Mouse (Mus musculus) cerebellum, adult 8-10 months (tissue): ENCODE results near the gene Vps35l.

Experiments
- DNase-seq: peaks from one replicate; pipeline ENCODE4 v3.0.0; 2022

Vps35l gene

GRCm38 (mm10) chr7:118824451-118824850, 84.4 kb downstream of the Vps35l start:
- DNase-seq: no peak

DNA sequence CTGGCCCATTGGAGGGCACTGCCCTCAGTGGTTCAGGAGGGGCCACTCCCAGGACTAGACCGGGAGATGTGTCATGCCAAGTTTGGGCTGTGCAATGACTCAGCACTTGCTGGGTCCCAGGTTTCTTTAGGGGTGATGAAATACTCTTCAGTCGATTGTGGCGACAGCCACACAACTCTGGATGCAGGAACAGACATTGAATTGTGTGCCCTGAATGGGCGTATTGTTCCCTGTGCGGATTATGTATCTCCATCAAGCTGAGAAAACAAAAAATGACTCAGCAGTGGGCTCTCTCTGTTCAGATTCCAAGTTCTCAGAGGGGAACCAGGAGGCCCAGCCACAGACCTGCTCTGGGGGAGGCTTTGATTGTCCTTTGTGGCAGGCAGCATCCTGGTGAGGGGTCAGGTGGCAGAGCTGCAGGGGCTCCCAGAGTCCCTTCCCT, 88.0 kb downstream of the Vps35l start:
- DNase-seq: no peak

- no peak for DNase-seq
These were observed 97.9 kb downstream of the Vps35l start for GRCm38 (mm10) chr7:118837901-118838300.

GRCm38 (mm10) chr7:118841030-118841745, 101.2 kb downstream of the Vps35l start:
- DNase-seq: peak; percentile 52

DNA sequence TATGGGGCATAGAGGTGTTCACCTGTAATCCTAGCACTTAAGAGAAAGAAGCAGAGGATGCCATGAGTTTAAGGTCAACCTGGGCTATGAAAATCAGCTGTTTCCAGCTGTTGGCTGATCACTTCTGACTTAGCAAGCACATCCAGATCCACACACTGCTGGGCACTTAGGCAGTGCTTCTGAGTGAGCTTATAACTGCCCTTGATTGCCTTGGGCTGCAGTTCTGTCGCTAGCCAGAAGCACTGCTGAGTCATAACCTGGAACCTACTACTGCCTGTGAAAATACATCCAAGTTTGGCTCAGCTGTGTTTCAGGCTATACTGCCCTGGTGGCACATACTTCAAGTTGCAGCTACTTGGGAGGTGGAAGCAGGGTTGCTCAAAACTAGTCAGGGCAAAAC, 101.8 kb downstream of the Vps35l start:
- DNase-seq: peak; percentile 44

DNA sequence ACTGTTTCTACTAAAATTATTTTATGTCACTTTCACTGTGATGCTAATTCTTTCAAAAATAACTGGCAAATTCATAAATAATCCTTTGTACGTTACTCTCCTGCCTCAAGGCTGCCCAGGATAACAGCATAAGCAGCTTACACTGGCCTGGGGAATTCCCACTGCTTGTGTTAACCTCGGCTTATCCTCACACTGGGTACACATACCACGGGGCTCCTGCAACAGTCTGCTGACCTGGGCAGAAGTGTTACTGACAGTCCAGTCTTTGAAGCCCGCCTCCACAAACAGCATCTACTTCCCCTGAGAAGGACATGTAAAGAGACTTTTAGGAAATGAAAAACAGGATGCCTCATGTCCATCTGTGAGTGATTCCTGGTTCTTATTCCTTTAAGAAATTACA, 102.9 kb downstream of the Vps35l start:
- no peak for DNase-seq

DNA sequence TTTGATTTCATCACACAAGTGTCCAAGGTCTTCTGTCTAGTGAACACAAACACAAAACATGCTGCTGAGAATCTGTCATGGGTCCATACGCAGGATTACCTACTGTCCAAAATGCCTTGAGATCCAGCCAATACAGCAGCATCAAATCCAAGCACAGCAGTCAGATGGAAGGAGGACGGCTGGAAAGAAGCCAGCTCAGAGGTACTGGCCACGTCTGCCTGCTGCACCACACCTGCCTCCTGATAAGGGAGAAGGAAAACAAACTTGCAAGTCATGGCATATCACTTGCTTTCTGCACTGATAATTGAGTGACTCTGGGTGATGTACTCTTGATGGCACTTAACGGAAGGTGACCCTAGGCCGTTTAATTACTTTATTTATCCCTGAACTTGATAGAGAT, 105.1 kb downstream of the Vps35l start:
- no peak for DNase-seq

- no peak for DNase-seq
These were observed 106.3 kb downstream of the Vps35l start for GRCm38 (mm10) chr7:118846329-118846728.

DNA sequence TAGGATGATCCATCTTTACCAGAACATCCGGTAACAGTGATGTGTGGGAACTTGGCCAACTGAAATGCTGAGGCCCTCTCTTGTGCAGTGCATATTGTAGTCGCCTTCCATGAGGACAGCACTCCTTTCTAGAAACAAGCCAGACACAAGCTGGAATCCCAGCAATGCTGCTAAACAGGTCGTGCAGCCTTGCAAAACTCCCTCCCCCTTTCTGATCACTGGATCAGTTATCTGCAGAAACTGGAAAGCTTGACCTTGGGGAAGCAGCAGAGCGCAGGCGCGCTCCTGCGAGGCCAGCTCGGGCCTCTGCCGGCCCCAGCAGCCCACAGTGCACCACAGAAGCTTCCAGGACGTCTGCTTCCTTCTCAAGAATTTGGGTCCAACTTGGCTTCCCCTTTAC, 108.8 kb downstream of the Vps35l start:
- DNase-seq: no peak

GRCm38 (mm10) chr7:118849543-118850250, 109.7 kb downstream of the Vps35l start:
- DNase-seq: no peak

- DNase-seq: no peak
These were observed 110.8 kb downstream of the Vps35l start for GRCm38 (mm10) chr7:118850676-118851290.

DNA sequence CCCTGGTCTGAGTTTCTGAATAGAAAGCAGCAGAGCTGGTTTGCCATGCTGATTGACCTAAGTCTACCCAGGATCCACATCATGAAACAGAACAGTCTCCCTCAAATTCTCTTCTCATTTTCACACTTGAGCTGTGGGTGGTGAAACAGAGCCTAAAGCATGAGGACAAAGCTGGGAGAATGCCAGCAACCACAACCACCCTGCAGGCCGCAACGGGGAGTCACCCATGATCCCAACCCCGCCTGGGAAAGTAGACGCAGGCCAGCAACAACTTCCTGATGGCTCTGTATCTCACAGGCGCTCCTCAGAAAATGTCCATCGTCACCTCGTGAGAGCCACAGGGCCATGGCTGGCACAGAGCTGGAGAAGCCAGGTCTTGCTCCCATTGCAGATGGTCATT, 111.5 kb downstream of the Vps35l start:
- no peak for DNase-seq

DNA sequence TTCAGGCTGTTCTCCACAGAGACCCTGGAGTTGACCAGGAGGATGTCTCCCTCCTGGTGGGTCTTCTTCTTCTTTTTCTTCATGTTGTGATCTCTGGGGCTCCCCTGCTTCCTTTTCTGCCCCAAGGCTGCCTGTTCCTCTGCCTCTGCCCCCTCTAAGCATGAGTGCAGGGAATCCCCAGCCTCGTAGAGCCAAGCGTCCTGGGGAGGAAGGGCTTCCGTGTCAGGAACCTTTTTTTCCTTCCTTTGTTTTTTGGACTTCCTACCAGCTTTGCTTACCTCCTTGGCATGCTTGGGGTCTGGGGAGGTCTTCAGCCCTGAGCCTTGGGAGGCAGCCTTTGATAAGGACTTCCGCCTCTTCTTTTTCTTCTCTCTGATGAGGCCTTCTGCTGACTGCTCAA, 112.6 kb downstream of the Vps35l start:
- no peak for DNase-seq

GRCm38 (mm10) chr7:118854606-118855005, 114.6 kb downstream of the Vps35l start:
- DNase-seq: no peak

DNA sequence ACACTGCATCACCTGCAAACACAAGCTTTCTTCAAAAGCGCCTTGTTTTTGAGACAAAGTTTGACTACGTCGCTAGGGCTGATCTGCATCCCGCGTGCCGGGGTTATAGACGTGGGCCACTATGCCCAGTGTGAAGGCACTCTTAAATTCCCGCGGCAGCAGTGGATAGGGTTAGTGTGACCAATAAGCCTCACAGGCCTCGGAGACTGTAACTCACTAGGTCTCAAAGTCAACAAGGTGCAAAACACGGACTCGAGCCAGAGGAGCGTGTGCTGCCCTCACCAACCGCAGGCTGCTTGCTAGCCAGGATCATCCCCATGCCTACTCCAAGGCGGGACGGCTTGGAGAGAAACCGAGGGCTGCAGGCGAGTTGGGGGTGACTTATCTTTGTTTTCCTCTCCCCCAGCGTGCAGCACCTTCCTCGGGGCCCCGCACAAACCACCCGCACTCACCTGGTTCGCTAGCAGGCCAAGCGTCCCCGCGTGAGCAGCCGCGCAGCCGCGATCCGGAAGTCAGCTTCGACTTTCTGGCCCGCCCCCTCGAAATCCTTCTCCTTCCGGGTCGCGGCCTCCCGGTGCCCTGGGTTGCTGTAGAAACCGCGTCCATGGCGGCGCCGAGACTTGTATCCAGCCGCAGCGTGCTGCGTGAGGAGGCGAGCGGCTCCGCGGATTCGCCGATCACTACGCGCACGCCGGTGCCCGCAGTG, 115.3 kb downstream of the Vps35l start, which contains the start of gene Iqck:
Gene Iqck (plus strand): TSS at position 582 of the 706 bp plus-strand sequence.
- peak; percentile 88 for DNase-seq

DNA sequence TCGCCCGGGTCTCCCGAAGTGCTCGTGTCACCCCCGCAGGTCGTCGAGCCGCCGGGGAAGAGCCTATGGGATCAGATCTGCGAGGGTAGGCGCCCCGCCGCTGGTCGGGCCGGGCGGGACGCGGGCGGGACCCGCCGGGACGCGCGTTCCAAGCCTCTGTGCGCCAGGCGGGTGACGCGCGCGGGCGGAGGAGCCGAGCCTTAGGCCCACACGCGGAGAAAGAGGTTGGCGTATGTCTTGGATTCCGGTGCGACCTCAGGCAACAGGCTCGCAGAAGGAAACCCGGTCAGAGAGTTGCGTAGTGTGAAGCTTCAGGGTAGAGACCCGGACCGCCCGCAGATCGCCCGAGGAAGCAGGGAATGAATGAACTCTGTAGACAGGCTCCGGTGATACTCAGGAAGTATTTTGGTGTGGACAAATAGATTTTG, 115.9 kb downstream of the Vps35l start, which contains the start of gene Knop1:
Gene Knop1 (minus strand): TSS at position 378 of the 428 bp plus-strand sequence.
- no peak for DNase-seq

- no peak for DNase-seq
These were observed 118.6 kb downstream of the Vps35l start for GRCm38 (mm10) chr7:118858640-118859039.

GRCm38 (mm10) chr7:118865362-118865761, 125.3 kb downstream of the Vps35l start:
- no peak for DNase-seq

GRCm38 (mm10) chr7:118879466-118880029, 139.5 kb downstream of the Vps35l start:
- no peak for DNase-seq

DNA sequence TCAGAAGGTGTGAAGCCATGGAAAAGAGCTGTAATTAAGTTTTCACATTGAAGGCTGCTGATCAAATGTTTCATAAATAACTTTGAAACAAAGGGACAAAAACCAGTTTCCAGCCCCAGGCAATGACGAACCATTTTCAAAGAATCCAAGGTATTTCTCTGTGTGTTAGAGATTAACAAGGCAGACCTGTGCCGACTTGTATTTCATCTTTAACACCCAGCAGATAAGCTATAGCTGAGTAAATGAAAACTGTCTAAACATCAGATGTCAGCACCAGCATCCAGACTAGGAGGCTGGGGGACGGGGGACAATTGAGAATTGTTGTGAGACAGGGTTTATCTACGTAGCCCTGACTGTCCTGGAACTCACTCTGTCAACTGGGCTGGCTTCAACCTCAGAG, 143.9 kb downstream of the Vps35l start:
- DNase-seq: no peak

GRCm38 (mm10) chr7:118884969-118885368, 144.9 kb downstream of the Vps35l start:
- no peak for DNase-seq

DNA sequence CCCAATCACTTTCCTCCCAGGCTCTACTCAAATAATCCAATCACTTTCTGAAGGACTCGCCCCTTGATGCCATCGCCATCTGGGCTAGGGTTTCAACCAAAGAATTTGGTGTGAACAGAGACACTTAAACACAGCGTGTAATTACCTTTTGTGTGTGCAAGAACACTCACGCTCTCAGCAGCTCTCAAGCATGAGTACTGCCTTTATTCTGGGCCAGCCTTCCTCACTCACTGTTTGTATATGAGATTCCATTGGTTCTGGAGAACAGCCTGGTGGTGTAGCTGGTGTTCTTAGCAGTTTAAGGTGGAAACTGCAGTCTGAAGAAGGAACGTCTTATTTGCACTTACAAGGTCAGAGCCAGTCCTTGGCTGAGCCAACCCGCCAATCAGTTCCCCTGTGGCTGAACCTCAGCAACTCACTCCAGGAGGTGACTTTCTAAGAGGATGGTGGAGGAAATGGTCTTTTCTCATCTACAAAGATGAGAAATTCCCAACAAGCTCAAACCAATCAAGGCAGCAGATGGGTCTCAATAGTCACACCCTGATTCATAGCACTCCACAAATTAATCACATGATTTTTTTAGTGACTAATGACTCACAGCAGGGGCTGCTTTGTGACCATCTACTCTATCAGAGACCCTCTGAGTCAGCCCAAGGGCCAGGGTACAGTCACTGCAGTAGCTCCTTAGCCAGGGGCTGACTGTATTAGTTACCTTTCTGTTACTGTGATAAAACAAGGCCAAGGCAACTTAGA, 147.5 kb downstream of the Vps35l start:
- DNase-seq: no peak
